Mouse (Mus musculus) ES-Bruce4 (cell line): Measurements from ENCODE around the gene Tmod1.

Experiments
- CTCF ChIP-seq: IDR thresholded peaks from one replicate; pipeline ENCODE4 v1.8.1; 2011; ENCODE audit warnings: low read depth, low read length
- EP300 ChIP-seq: IDR thresholded peaks from 2 replicates; pipeline ENCODE4 v1.6.1; 2011; ENCODE audit warnings: low read depth, low read length; ENCODE audit not compliant: insufficient read depth
- POLR2A ChIP-seq: IDR thresholded peaks from one replicate; pipeline ENCODE4 v1.8.1; 2011; ENCODE audit warnings: low read length; ENCODE audit not compliant: insufficient read depth

- TF ChIP-seq POLR2A, result no peak
- TF ChIP-seq EP300, result no peak
- TF ChIP-seq CTCF, result no peak
Measured at GRCm38 (mm10) chr4:46028224-46028623, 10.5 kb upstream of the Tmod1 start.
